Mouse (Mus musculus) forebrain, embryonic 14.5 days (tissue): Measurements from ENCODE around the gene Tmem182. TPM values are rescaled to one million over a fixed set of nuclear protein-coding genes. Genes with fewer than 3 reads are reported as not detected.

ENCODE experiments used
- ATAC-seq: fragments of 200-750 bp; cut with Nextera tagmentation; 2 replicates; pipeline ENCODE4 v1.8.0; 2017; ENCODE audit warnings: mild to moderate bottlenecking, moderate library complexity
- DNase-seq: peaks from one replicate; pipeline ENCODE4 v3.0.0-alpha.2; 2015; ENCODE audit warnings: low spot score
- H3K27ac ChIP-seq: fragments of 300-500 bp; sonication (generic); 2 replicates; pipeline ENCODE4 v1.5.1; 2014; ENCODE audit warnings: low read depth, mild to moderate bottlenecking, control low read depth, low read length, moderate library complexity
- H3K27me3 ChIP-seq: fragments of 300-500 bp; sonication (generic); replicated peaks from 2 replicates; pipeline ENCODE4 v1.6.1; 2014; ENCODE audit warnings: low read length, control low read depth, mixed read lengths; ENCODE audit not compliant: control insufficient read depth, insufficient read depth
- H3K36me3 ChIP-seq: fragments of 300-500 bp; sonication (generic); 2 replicates; pipeline ENCODE4 v1.6.1; 2014; ENCODE audit warnings: low read length, control low read depth; ENCODE audit not compliant: control insufficient read depth, insufficient read depth
- H3K4me1 ChIP-seq: fragments of 300-500 bp; sonication (generic); 2 replicates; pipeline ENCODE4 v1.6.1; 2014; ENCODE audit warnings: antibody characterized with exemption, low read length, control low read depth; ENCODE audit not compliant: control insufficient read depth, insufficient read depth
- H3K4me2 ChIP-seq: fragments of 300-500 bp; sonication (generic); 2 replicates; pipeline ENCODE4 v1.6.1; 2014; ENCODE audit warnings: mild to moderate bottlenecking, control low read depth, low read length
- H3K4me3 ChIP-seq: fragments of 300-500 bp; sonication (generic); 2 replicates; pipeline ENCODE4 v1.5.1; 2014; ENCODE audit warnings: low read depth, low read length, control low read depth
- H3K9ac ChIP-seq: fragments of 300-500 bp; sonication (generic); 2 replicates; pipeline ENCODE4 v1.6.1; 2014; ENCODE audit warnings: mild to moderate bottlenecking, low read length, control low read depth, moderate library complexity
- H3K9me3 ChIP-seq: fragments of 300-500 bp; sonication (generic); replicated peaks from 2 replicates; pipeline ENCODE4 v1.6.1; 2016; ENCODE audit warnings: low read length, control low read depth, mixed read lengths; ENCODE audit not compliant: control insufficient read depth
- WGBS: fragments of 180-500 bp; shearing (Covaris S2); extraction: QIAGEN DNeasy Blood & Tissue Kit; methylation state at CpG from one replicate; pipeline ENCODE4 v1.1.7; 2014; 5-methylcytosine and 5-hydroxymethylcytosine counted together
- polyA plus RNA-seq: library from polyadenylated mRNA; unstranded; fragments of >200 nt; fragmentation: Nextera tagmentation; extraction: Ambion mirVana; gene quantifications from 2 replicates; pipeline ENCODE4 v1.2.1, GENCODE M21; 2014

The Tmem182 gene
- polyA plus RNA-seq, 1 experiment from 2014 or later, result not detected

- H3K36me3 ChIP-seq, result no peaks in the 10 kb centered on the region
- H3K4me2 ChIP-seq, result no peak overlapping the region
- H3K9me3 ChIP-seq, result no peaks in the 10 kb centered on the region
- no peak overlapping the region for H3K4me3 ChIP-seq
- 88% methylated on average over 8 of the region's 8 CpGs for WGBS
- no peak overlapping the region for H3K27ac ChIP-seq
- no peak overlapping the region for H3K9ac ChIP-seq
- no peaks in the 10 kb centered on the region for H3K4me1 ChIP-seq
- ATAC-seq (no peak), DNase-seq (no peak)
- no peaks in the 10 kb centered on the region for H3K27me3 ChIP-seq
Observed at GRCm38 (mm10) chr1:40840605-40841004, 35.2 kb downstream of the Tmem182 start.

- Histone ChIP-seq H3K27me3 (no peaks in the 10 kb centered on the region), H3K4me2 (no peak overlapping the region), H3K9ac (no peak overlapping the region), H3K9me3 (no peaks in the 10 kb centered on the region), H3K27ac (no peak overlapping the region), H3K4me1 (no peaks in the 10 kb centered on the region), H3K36me3 (no peaks in the 10 kb centered on the region), H3K4me3 (no peak overlapping the region)
- WGBS, result 89% methylated on average over 5 of the region's 5 CpGs
- DNase-seq (no peak), ATAC-seq (no peak)
Observed at GRCm38 (mm10) chr1:40841032-40841761, 35.8 kb downstream of the Tmem182 start.

DNA sequence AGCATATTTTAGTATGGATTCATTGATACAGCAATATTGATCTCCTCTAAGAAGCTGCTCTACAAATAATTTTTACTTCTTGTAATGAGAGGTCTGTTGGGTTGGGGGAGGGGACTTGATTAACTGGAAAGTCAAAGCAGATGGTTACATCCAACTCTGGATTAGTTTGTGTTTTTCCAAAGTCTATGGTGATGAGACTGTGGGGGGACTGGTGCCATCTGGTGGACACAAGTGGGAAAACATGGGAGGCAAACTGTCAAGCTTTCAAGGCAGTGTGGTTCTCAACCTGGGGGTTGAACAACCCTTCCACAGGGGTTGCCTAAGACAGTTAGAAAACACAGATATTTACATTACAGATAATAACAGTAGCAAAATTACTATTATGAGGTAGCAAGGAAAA is 39.2 kb downstream of the Tmem182 start:
- H3K36me3 ChIP-seq, result no peaks in the 10 kb centered on the region
- peak; percentile 64 for DNase-seq
- no peak overlapping the region for H3K4me3 ChIP-seq
- H3K27me3 ChIP-seq, result no peaks in the 10 kb centered on the region
- no peak overlapping the region for H3K9ac ChIP-seq
- no peak overlapping the region for H3K4me2 ChIP-seq
- H3K27ac ChIP-seq, result no peak overlapping the region
- H3K9me3 ChIP-seq, result no peaks in the 10 kb centered on the region
- 0 out of 2 replicates have a peak, but pooled peaks have one; percentile 34 for ATAC-seq
- no peaks in the 10 kb centered on the region for H3K4me1 ChIP-seq

GRCm38 (mm10) chr1:40847196-40847938 is 42.0 kb downstream of the Tmem182 start:
- Histone ChIP-seq H3K9ac (no peak overlapping the region), H3K4me1 (no peaks in the 10 kb centered on the region), H3K4me2 (no peak overlapping the region), H3K27me3 (no peaks in the 10 kb centered on the region), H3K4me3 (no peak overlapping the region), H3K9me3 (no peaks in the 10 kb centered on the region), H3K27ac (no peak overlapping the region), H3K36me3 (no peaks in the 10 kb centered on the region)
- 63% methylated on average over 2 of the region's 2 CpGs for WGBS
- DNase-seq (no peak), ATAC-seq (no peak)

DNA sequence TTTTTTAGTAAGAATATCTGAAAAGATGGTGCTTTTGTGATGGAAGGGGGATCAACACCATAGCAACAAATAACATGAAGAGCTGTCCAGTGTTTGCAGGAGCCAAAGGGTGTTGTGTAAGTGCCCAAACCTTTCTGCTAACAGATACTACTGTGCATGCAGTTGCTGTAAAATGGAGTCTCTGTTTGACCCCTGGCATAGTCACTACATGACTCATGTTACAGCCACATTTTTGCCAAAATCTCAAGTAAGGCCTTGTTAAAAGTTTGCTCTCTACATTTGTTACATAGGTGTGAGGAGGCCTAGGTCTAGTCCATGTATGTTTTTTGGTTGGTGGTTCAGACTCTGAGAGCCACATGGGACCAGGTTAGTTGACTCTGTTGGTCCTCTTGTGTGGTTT is 45.9 kb downstream of the Tmem182 start:
- Histone ChIP-seq H3K36me3 (no peaks in the 10 kb centered on the region), H3K4me2 (no peak overlapping the region), H3K9ac (no peak overlapping the region), H3K9me3 (no peaks in the 10 kb centered on the region), H3K27me3 (no peaks in the 10 kb centered on the region), H3K4me3 (no peak overlapping the region), H3K4me1 (no peaks in the 10 kb centered on the region), H3K27ac (no peak overlapping the region)
- ATAC-seq (no peak), DNase-seq (no peak)

- DNase-seq, result no peak
- Histone ChIP-seq H3K27ac (no peak overlapping the region), H3K9ac (no peak overlapping the region), H3K27me3 (no peaks in the 10 kb centered on the region), H3K9me3 (no peaks in the 10 kb centered on the region), H3K36me3 (no peaks in the 10 kb centered on the region), H3K4me2 (no peak overlapping the region), H3K4me3 (no peak overlapping the region), H3K4me1 (no peaks in the 10 kb centered on the region)
- 82% methylated on average over 1 of the region's 1 CpGs for WGBS
- no peak for ATAC-seq
Observed at GRCm38 (mm10) chr1:40855268-40855667, 49.9 kb downstream of the Tmem182 start.

DNA sequence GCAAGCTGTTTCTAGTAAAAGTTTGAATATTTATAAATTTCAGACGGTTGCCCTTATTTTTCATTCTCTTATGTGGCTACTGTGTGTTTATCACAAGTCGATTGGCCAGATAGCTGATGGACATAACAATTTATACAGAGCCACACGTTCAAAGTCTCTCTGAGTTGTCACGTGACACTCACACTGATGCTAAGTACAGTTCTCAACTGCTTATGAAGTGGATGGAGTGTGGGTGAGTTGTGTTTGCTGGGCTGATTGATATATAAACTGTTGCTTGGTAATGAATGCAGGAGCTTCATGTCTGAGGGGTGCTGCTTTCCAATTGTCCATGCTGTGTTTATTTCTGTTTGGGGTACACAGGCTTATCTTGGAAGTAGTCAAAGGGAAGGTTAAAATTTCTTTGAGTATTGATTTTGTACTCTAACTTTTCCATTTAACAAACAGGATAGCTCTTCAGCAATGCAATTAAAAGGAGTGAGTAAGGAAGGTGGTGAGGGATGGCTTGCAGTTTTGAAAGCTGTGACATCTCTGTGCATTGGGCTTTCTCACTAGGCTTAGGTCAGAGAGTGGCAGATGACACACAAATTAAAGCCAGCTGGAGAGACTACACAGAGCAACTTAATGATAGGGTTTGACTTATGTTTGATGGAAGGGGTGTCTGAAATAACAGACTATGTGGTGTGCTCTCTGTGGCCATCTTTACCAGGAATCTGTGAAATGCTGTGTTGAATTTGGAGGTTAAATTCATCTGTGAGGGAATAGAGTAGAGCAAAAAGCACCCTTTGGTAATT is 51.6 kb downstream of the Tmem182 start:
- Histone ChIP-seq H3K9me3 (no peaks in the 10 kb centered on the region), H3K27me3 (no peaks in the 10 kb centered on the region), H3K27ac (no peak overlapping the region), H3K4me3 (no peak overlapping the region), H3K9ac (no peak overlapping the region), H3K36me3 (no peaks in the 10 kb centered on the region), H3K4me2 (no peak overlapping the region), H3K4me1 (no peaks in the 10 kb centered on the region)
- WGBS, result 84% methylated on average over 4 of the region's 4 CpGs
- DNase-seq (no peak), ATAC-seq (no peak)

- Histone ChIP-seq H3K27ac (no peak overlapping the region), H3K36me3 (no peaks in the 10 kb centered on the region), H3K9me3 (no peaks in the 10 kb centered on the region), H3K4me1 (no peaks in the 10 kb centered on the region), H3K4me2 (no peak overlapping the region), H3K9ac (no peak overlapping the region), H3K27me3 (no peaks in the 10 kb centered on the region), H3K4me3 (no peak overlapping the region)
- 77% methylated on average over 6 of the region's 6 CpGs for WGBS
- ATAC-seq (no peak), DNase-seq (no peak)
Observed at GRCm38 (mm10) chr1:40865043-40865442, 59.6 kb downstream of the Tmem182 start.
